Mouse (Mus musculus) naive thymus-derived CD4-positive, alpha-beta T cell, adult 2 months (primary cell): ENCODE measurements around the gene Ifi211.
"Not testable (repeated sequence)": the region's sequence is repeated elsewhere in the genome, so short reads cannot be mapped to it uniquely, and the experiment has no call there.

ENCODE experiments used
- DNase-seq: peaks from one replicate; pipeline ENCODE4 v3.0.0-alpha.2; 2011; ENCODE audit warnings: low read depth

The Ifi211 gene

DNA sequence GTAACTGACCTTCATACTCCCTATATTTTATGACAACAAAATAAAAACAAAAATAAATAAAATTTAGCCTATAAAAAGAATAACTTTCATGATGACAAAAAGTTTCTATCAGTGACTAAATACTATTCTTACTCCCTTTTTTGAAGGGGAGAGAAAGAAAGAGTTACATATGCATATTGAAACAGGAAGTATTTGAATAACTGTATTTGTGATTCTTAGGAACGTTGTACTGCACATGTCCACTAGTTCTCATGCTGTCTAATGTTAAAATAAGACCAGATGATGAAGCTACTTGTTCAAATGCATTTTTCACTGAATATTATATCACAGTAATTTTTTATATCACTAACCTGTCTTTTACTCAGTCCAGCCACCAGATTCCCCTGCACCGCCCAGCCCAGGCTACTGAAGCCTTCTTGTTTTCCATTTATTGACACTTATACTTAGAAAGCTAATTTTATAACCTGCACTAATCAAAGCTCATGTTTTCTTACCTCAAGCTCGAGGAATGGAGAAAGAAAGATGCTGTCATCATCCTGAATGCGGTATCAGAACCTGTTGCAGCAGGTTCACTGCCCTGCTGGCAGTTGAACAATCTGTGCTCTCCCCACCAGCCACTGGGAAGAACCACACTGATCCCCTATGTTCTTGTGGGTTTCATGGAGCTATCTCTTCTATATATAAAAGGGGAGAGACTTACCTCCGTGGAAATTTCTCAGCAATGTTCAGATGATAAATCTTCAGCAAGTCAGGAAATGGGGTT, 33.4 kb downstream of the Ifi211 start:
- peak; percentile 34 for DNase-seq

DNA sequence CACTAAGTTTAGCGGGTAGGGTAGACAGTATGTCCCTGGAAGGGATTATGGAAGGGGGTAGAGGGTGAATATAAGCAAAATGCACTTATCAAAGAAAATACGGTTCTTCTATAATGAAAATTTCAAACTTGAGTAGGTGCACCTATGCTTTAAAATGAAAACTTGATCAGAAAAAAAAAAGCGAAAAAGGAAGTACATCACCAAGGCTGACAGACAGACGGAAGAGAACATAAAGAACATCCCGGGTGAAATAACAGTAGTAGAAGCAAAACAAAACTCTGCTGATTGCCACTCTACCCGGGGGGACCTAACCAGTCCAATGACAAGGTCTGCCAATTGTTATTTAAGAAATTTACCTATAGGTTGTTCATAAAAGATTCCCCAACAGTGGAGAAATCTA, 34.6 kb downstream of the Ifi211 start:
- peak; percentile 47 for DNase-seq

DNA sequence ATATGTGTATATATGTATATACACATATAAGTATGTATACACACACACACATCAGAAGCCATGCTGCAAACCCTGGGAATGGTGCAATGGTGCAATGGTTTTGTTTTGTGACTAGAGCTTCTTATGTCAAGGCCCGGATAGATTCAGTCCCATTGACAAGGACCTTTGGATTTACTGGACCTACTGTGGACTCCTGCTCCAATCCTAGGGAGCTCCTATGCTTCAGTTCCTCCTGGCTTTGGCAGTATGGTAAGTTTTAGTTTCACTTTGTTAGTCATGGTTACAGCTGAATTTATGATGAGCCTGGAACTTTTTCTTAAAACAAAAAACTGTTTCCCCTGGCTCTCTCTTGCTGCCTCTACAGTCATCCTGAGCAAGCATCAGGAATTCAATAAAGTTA, 35.7 kb downstream of the Ifi211 start:
- not testable (repeated sequence) for DNase-seq

DNA sequence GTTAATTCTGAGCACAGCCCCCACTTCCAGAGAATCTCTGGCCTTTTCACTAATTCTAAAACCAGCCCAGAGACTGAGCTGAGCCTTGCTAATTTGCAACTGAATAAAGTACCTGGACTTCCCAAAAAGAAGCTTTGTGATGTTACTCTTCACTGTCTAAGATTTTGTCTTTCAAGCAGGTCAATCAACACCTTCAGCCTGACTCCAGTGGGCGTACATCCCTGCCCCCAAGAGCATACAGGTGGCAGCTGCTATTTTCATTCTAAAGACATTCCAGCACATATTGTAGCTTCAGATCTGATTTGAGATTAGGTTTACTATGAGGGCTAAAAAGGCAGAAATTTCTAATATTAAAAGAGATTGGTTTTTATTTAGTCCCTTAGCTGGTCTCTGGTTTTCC, 44.3 kb downstream of the Ifi211 start:
- DNase-seq = not testable (repeated sequence)

GRCm38 (mm10) chr1:173866504-173866903, 46.3 kb downstream of the Ifi211 start:
- DNase-seq = no peak

DNA sequence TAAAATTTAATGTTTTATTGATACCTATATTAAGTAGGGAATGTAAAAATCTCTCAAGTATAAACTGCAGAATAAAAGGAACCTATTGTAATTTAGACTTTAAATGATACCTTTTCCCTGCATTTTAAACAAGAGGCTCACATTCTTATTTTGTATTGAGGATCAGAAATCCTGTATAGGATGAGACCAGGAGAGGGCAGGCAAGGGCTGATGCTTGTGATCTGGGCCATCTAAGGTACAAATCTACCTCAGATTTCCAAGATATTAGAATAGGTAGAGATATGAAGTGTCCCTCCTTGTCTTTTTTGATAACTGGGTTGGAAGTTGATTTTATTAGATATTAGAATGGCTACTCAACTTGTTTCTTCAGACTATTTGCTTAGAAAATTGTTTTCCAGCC, 59.1 kb downstream of the Ifi211 start:
- peak; percentile 30 for DNase-seq

- DNase-seq = not testable (repeated sequence)
These were observed 60.0 kb downstream of the Ifi211 start for GRCm38 (mm10) chr1:173852853-173853252.
